Mouse (Mus musculus): Measurements from ENCODE around the gene Arx. TPM values are rescaled to one million over a fixed set of nuclear protein-coding genes. Genes with fewer than 3 reads are reported as not detected.

Arx gene
- total RNA-seq (2023), result not detected

DNA sequence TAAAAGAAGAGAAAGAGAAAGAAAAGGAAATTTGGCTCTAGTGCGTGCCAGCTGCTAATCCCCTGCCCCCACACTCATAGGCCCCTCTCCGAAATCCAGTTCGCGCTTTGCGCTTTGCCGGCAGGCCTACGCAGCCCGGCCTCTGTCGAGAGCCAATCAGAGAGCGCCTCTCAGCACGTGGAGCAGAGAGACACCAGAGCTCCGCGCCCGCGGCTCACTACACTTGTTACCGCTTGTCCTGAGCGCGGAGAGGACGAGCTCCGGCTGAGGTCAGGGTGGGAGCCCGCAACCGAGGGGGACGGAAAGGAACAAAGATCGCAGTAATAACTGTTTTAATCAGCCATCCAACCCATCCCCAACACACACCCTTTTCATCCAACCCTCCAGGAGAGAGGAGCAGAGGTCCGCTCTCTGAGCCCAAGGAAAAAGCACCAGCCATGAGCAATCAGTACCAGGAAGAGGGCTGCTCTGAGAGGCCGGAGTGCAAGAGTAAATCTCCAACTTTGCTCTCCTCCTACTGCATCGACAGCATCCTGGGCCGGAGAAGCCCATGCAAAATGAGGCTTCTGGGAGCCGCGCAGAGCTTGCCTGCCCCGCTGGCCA lies at the start of gene Arx:
Gene Arx (plus strand): TSS at position 155 of the 603 bp plus-strand sequence.

All from neutrophil, adult 83 days (primary cell).